Mouse (Mus musculus) kidney, adult 8-10 months (tissue): ENCODE measurements around the gene Rabgap1l.

Experiments
- DNase-seq, 2 experiments: peaks; one replicate each; pipeline ENCODE4 v3.0.0; 2022

Rabgap1l gene

GRCm38 (mm10) chr1:160588911-160589590 lies 204.0 kb downstream of the Rabgap1l start:
- no peak for DNase-seq

GRCm38 (mm10) chr1:160579309-160580233 lies 213.4 kb downstream of the Rabgap1l start:
- DNase-seq: no peak

- no peak for DNase-seq
Observed at GRCm38 (mm10) chr1:160576124-160576523, 216.9 kb downstream of the Rabgap1l start.

GRCm38 (mm10) chr1:160574039-160574438 lies 219.0 kb downstream of the Rabgap1l start:
- DNase-seq: no peak

GRCm38 (mm10) chr1:160566458-160566857 lies 226.6 kb downstream of the Rabgap1l start:
- no peak for DNase-seq

GRCm38 (mm10) chr1:160561381-160561780 lies 231.6 kb downstream of the Rabgap1l start:
- no peak for DNase-seq

- no peak for DNase-seq
Observed at GRCm38 (mm10) chr1:160550636-160551035, 242.4 kb downstream of the Rabgap1l start.

GRCm38 (mm10) chr1:160547934-160548876 lies 244.8 kb downstream of the Rabgap1l start:
- DNase-seq: no peak

- no peak for DNase-seq
Observed at GRCm38 (mm10) chr1:160535649-160536048, 257.4 kb downstream of the Rabgap1l start.

GRCm38 (mm10) chr1:160534571-160535335 lies 258.3 kb downstream of the Rabgap1l start:
- no peak for DNase-seq

GRCm38 (mm10) chr1:160533209-160533820 lies 259.7 kb downstream of the Rabgap1l start:
- DNase-seq: no peak

GRCm38 (mm10) chr1:160531402-160531801 lies 261.6 kb downstream of the Rabgap1l start:
- DNase-seq: peak; percentile 50 to 72

- no peak for DNase-seq
Observed at GRCm38 (mm10) chr1:160521918-160522317, 271.1 kb downstream of the Rabgap1l start.

- no peak for DNase-seq
Observed at GRCm38 (mm10) chr1:160520665-160521064, 272.3 kb downstream of the Rabgap1l start.

- no peak for DNase-seq
Observed at GRCm38 (mm10) chr1:160519896-160520465, 273.0 kb downstream of the Rabgap1l start.

GRCm38 (mm10) chr1:160518552-160518951 lies 274.5 kb downstream of the Rabgap1l start:
- DNase-seq: peak in 1 of 2 experiments; percentile 15

GRCm38 (mm10) chr1:160507766-160508165 lies 285.2 kb downstream of the Rabgap1l start:
- DNase-seq: no peak

GRCm38 (mm10) chr1:160496906-160497577 lies 296.0 kb downstream of the Rabgap1l start:
- no peak for DNase-seq

- DNase-seq: no peak
Observed at GRCm38 (mm10) chr1:160485731-160486130, 307.3 kb downstream of the Rabgap1l start.

- no peak for DNase-seq
Observed at GRCm38 (mm10) chr1:160485028-160485427, 308.0 kb downstream of the Rabgap1l start.
